Mouse (Mus musculus) adrenal gland, adult (tissue): ENCODE data around the gene Gm49361.
"Not testable (repeated sequence)": the region's sequence is repeated elsewhere in the genome, so short reads cannot be mapped to it uniquely, and the experiment has no call there.

Experiments
- DNase-seq, 2 experiments: peaks; one replicate each; pipeline ENCODE4 v3.0.0; 2022 to 2023; ENCODE audit warnings: low spot score in 1 of 2; ENCODE audit not compliant: inconsistent age in 2 of 2

Gene Gm49361

GRCm38 (mm10) chr14:57746001-57746771, at the start of gene Gm49361:
Gene Gm49361, minus strand, starts transcription at chr14:57746103.
- DNase-seq, result peak; percentile 94 to 98

GRCm38 (mm10) chr14:57791171-57791570, 45.3 kb upstream of the Gm49361 start:
- no peak for DNase-seq

GRCm38 (mm10) chr14:57789759-57790158, 43.9 kb upstream of the Gm49361 start:
- no peak for DNase-seq

GRCm38 (mm10) chr14:57789311-57789710, 43.4 kb upstream of the Gm49361 start:
- DNase-seq, result no peak

GRCm38 (mm10) chr14:57787406-57787805, 41.5 kb upstream of the Gm49361 start:
- DNase-seq, result no peak

- no peak for DNase-seq
Observed at GRCm38 (mm10) chr14:57772157-57772815, 26.4 kb upstream of the Gm49361 start.

GRCm38 (mm10) chr14:57769102-57769501, 23.2 kb upstream of the Gm49361 start:
- DNase-seq, result no peak

GRCm38 (mm10) chr14:57760447-57761412, 14.8 kb upstream of the Gm49361 start:
- DNase-seq, result no peak

- DNase-seq, result no peak
Observed at GRCm38 (mm10) chr14:57758237-57758636, 12.3 kb upstream of the Gm49361 start, which contains the start of gene Lats2. Gene Lats2, minus strand, starts transcription at chr14:57758388.

GRCm38 (mm10) chr14:57756094-57756493, 10.2 kb upstream of the Gm49361 start:
- DNase-seq, result no peak

GRCm38 (mm10) chr14:57755661-57756060, 9.8 kb upstream of the Gm49361 start:
- DNase-seq, result no peak

- DNase-seq, result no peak
Observed at GRCm38 (mm10) chr14:57753351-57753992, 7.6 kb upstream of the Gm49361 start.

- DNase-seq, result not testable (repeated sequence)
Observed at GRCm38 (mm10) chr14:57751006-57751405, 5.1 kb upstream of the Gm49361 start.

- DNase-seq, result no peak
Observed at GRCm38 (mm10) chr14:57749501-57749900, 3.6 kb upstream of the Gm49361 start.

GRCm38 (mm10) chr14:57745291-57745969, 473 bp downstream of the Gm49361 start:
- DNase-seq, result peak; percentile 68 to 91

GRCm38 (mm10) chr14:57744547-57744946, 1.4 kb downstream of the Gm49361 start:
- peak; percentile 27 to 77 for DNase-seq

GRCm38 (mm10) chr14:57740651-57741050, 5.3 kb downstream of the Gm49361 start:
- DNase-seq, result no peak

GRCm38 (mm10) chr14:57737089-57737488, 8.8 kb downstream of the Gm49361 start:
- DNase-seq, result peak in 1 of 2 experiments; percentile 33

- DNase-seq, result no peak
Observed at GRCm38 (mm10) chr14:57736141-57736540, 9.8 kb downstream of the Gm49361 start.

GRCm38 (mm10) chr14:57732668-57733293, 13.1 kb downstream of the Gm49361 start:
- DNase-seq, result no peak
